Mouse (Mus musculus) layer of hippocampus, postnatal 36 days (tissue): ENCODE measurements around the gene Anxa11. TPM values are rescaled to one million over a fixed set of nuclear protein-coding genes. Genes with fewer than 3 reads are reported as not detected.
"Not testable (repeated sequence)": the region's sequence is repeated elsewhere in the genome, so short reads cannot be mapped to it uniquely, and the experiment has no call there.

Experiments used
- DNase-seq, 2 experiments: peaks; one replicate each; pipeline ENCODE4 v3.0.0; 2022
- total RNA-seq, 2 experiments: library from RNA; stranded (reverse); gene quantifications; 2 replicates each; pipeline ENCODE4 v1.2.3; 2021

The Anxa11 gene
- total RNA-seq, 2 experiments from 2014 or later, result 70.0 to 81.0 TPM

DNA sequence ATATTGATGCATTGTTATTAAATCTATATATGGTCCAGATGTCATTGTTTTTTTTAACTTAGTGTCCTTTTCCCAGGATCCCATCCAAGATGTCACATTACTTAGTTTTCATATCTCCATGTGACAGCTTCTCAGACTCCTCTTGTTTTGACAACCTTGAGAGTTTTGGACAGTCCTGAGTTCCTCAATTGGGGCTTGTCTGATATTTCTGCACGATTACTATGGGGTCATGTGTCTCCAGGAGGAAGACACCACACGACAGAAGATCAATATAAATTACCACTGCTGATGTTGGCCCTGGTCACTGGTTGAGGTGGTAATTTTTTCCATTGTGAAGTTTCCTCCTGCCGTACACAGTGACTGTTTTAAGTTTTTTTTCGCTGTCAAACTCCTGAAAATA is 377 bp upstream of the Anxa11 start:
- no peak for DNase-seq

GRCm38 (mm10) chr14:25842688-25843003 is 690 bp downstream of the Anxa11 start:
- no peak for DNase-seq

GRCm38 (mm10) chr14:25844372-25844771 is 2.4 kb downstream of the Anxa11 start:
- DNase-seq, result no peak

DNA sequence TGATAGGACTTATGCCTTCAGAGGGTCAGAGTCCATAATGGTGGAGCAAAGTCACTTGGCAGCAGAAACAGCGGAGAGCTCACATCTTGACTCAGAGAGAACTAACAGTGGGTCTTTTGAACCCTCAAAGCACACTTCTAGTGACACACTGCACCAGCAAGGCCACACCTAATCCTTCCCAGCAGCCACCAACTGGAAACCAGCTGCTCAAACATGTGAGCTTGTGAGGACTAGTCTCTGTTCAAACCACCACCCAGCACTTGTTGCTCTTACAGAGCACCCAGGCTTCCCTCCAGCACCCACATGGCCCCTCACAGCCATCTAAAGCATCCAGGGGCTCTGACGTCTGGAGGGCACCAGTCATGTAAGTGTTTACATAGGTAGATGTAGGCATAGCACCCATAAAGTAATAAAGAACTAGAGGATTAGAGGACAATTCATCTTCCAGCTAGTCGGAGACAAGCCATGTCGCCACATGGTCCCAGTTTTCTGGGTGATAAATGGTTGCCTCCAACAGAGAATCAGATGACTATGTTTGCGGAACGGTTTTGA is 4.0 kb downstream of the Anxa11 start:
- no peak for DNase-seq

DNA sequence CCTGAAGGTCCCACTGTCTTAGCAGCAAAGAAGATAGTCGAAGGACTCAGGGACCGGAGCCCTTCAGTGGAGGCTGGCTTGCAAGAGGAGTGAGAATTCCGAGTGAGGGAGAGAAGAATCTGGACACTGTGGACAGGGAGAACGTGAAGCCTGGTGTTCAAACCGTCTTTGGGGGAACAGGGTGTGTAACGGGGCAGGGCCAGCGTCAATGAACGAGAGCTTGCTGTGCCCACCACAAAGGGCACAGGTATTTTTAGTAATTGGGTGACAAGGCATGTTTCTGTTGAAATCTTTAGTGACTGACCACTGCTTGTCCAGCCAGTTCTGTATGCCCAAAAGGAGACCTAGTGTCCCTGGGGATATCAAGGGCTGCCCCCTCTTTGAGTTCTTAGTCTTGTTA is 4.6 kb downstream of the Anxa11 start:
- DNase-seq, result no peak

DNA sequence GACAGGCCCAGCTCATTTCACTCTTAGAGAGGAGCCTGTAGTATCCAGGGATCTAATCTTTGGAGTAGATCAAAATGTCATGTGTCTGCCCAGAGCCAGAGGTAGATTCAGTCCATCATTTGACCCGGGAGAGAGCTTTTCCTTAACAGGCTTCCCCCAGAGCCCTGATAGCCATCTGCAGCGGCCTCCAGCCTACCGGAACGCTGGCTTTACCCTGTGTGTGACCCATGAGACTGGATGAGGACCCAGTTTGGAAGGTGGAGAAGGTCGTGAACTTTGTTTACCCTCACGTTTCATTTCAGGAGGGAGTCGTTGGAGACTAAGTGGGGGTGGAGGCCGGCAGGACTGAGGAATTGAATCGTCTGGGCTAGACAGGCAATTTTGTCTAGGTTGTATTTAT is 5.7 kb downstream of the Anxa11 start:
- DNase-seq, result no peak

DNA sequence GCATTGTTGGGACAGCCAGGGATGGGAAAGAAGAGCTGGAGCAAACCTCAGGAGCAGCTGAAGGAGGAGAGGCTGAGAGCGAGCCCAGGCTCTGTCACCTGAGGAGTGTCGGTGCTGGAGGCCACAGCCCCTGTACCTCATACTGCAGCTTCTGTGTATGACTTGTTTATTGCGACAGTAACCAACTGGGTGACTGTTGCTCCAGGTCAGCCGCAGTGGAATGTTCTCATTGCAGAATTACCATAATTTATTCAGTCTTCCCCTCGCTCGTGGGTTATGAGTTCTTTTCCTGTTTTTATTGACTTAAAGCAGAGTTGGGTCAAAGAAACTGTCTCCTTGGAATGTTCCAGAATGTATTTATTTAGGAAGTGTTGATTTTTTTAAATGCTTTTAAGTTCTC is 6.3 kb downstream of the Anxa11 start:
- DNase-seq, result no peak

GRCm38 (mm10) chr14:25848708-25849107 is 6.8 kb downstream of the Anxa11 start:
- not testable (repeated sequence) for DNase-seq

DNA sequence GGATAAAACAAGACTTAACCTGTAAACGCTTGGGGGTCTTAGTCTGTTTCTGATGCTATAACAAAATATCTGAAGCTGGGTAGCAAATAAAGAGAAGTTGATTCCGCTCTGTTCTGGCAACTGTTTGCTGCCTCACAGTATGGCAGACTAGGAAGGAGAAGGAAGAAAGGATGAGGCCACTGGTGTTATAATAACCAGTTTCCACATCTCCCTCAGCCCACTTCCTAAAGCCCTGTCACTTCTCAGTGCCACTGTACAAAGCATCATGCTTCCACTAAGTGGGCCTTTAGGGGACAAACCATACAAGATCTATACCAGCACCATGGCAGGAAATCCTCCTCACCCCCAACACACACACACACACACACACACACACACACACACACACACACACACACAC is 8.5 kb downstream of the Anxa11 start:
- no peak for DNase-seq

- DNase-seq, result no peak
These were observed 9.2 kb downstream of the Anxa11 start for GRCm38 (mm10) chr14:25851189-25851588.

- peak; percentile 63 to 67 for DNase-seq
These were observed 10.2 kb downstream of the Anxa11 start for GRCm38 (mm10) chr14:25852121-25852561.

- DNase-seq, result no peak
These were observed 11.3 kb downstream of the Anxa11 start for GRCm38 (mm10) chr14:25853295-25853694.

GRCm38 (mm10) chr14:25853717-25854452 is 11.9 kb downstream of the Anxa11 start:
- no peak for DNase-seq

- DNase-seq, result no peak
These were observed 13.4 kb downstream of the Anxa11 start for GRCm38 (mm10) chr14:25855241-25855885.

DNA sequence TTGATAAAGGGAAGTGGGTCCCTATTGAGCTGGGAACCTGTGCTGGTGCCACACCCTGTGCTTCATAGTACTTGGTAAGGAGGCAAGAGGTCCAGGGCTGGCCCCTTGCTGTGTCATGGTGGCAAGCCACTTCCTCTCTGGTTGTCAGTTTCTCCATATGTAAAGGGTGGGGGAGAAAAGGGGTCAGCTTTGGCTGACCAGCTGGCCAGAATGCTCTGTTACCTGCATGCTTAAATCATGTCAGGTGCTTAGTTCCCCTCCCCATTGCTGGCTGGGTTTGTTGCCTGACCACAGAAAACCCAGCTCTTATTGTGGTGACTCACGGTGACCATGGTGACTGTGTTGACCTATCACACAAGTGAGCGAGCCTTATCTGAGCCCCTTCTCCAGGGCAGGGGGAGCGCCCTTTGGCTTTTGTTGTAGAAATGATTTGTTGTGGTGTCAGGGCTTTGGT is 15.2 kb downstream of the Anxa11 start:
- no peak for DNase-seq

- DNase-seq, result no peak
These were observed 16.0 kb downstream of the Anxa11 start for GRCm38 (mm10) chr14:25857940-25858339.

GRCm38 (mm10) chr14:25861771-25862530 is 20.0 kb downstream of the Anxa11 start:
- DNase-seq, result no peak

GRCm38 (mm10) chr14:25863721-25864120 is 21.8 kb downstream of the Anxa11 start:
- DNase-seq, result no peak

DNA sequence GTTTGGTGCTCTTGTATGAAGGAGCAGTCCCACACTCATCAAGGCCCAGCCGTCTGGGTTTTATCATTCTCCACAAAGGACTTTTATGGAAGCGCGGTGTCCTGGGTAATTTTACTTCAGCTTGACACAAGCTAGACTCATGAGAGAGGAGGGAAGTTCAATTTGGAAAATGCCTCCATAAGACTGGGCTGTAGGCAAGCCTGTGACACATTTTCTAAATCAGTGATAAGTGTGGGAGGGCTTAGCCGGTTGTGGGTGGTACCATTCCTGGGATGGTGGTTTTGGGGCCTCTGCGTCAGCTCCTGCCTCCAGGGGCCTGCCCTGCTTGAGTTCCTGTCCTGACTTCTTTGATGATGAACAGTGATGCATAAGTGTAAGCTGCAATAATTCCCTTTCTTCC is 23.3 kb downstream of the Anxa11 start:
- no peak for DNase-seq

GRCm38 (mm10) chr14:25866384-25866783 is 24.4 kb downstream of the Anxa11 start:
- no peak for DNase-seq

DNA sequence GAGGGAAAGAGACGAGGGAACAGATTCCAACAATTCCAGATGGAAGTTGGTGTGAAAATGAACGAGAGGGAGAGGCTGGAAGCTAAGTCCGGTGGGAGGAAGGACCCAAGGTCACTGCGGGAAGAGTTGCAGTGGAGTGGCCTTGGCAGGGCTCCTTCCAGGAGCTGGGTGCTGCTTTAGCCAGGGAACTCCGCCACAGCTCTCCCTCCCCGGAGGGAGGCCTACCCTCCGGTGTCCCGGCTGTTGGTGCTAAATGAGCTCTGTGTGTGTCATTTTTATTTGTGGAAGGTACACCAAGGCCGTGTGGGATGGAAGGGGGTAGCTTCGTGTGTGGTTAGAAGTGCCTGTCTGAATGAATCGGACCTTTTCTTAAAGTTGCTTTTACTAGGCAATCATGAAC is 24.9 kb downstream of the Anxa11 start:
- DNase-seq, result no peak

- no peak for DNase-seq
These were observed 25.9 kb downstream of the Anxa11 start for GRCm38 (mm10) chr14:25867834-25868233.

DNA sequence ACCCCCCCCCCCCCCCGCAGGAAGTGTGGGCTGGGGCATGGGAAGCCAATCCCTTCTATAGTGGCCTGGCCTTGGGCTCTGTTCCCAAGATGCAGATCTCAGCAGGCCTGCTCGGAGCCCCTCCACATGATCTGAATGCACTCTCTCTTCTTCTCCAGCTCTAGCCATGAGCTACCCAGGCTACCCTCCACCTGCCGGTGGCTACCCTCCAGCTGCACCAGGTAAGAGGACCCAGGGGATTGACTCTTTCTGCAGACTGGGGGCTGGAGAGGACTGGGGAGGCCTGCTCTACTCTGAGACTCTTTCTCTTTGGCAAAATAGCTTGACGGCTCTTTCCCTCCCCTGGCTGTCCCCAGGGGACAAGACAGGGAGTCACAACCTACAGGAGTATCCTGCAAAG is 26.8 kb downstream of the Anxa11 start:
- DNase-seq, result no peak
